Mouse (Mus musculus): ENCODE data around the gene Htra1.

GRCm38 (mm10) chr7:130964686-130965085 is 28.8 kb downstream of the Htra1 start:
- TF ChIP-seq CTCF (conservative IDR thresholded peaks at IDR 0.05; ENCODE audit: low read length) (no peak), POU5F1 (IDR thresholded peaks at IDR 0.05; ENCODE audit: borderline replicate concordance, low read length) (no peak), NANOG (IDR thresholded peaks at IDR 0.05; ENCODE audit: borderline replicate concordance, low read length) (no peak)
